Mouse (Mus musculus) heart, adult 2 months (tissue): ENCODE data around the gene Patj.

ENCODE experiments used
- CTCF ChIP-seq: fragments of 200-600 bp; IDR thresholded peaks from 2 replicates; pipeline ENCODE4 v1.8.1; 2022; ENCODE audit warnings: antibody characterized with exemption, mild to moderate bottlenecking, moderate library complexity
- POLR2A ChIP-seq: fragments of 200-500 bp; IDR thresholded peaks from 2 replicates; pipeline ENCODE4 v1.6.1; 2011; ENCODE audit warnings: mild to moderate bottlenecking, low read depth, low read length, control low read depth; ENCODE audit not compliant: insufficient read depth

GRCm38 (mm10) chr4:98722454-98722853 is 326.9 kb downstream of the Patj start:
- no peak for TF ChIP-seq POLR2A
- peak; percentile 81 for TF ChIP-seq CTCF
